Mouse (Mus musculus): ENCODE measurements around the gene Gm42906. TPM values are rescaled to one million over a fixed set of nuclear protein-coding genes. Genes with fewer than 3 reads are reported as not detected.
A peak's percentile ranks its signal among the peaks of the same experiment; 100 is the strongest.

Gm42906 gene
- total RNA-seq, 2 experiments from 2014 or later, result not detected

DNA sequence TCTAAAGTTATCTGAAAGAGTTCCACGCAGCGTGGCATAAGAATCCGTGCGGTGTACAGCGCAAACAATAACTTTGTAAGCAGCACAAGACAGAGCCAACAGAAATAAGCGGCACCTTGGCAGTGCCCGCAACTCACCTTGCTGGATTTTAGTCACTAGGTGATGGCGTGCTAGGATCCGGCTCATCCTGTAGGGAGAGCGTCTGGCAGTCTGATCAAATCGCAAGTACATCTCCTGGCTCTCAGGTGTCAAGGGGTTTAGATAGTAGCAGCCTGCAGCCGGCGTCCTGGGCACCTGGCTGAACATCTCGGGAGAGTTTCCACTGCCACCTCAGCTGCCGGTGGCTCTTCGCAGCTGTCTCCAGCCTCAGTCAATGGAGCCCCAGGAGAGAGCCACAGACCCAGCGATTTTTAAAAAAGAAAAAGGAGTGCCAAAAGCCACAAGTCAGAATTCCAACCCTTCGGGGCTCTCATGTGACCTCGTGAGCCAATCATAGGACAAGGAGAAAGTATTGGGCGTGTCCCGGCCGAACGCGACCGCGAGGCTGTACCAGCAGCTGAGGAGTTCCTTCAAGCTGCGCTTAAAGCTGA is 238.1 kb downstream of the Gm42906 start:
- H3K27ac ChIP-seq, result peak overlapping the region; percentile 58; the same call in 1 of the 2 replicates
- DNase-seq (ENCODE audit: extremely low spot score in 1 of 2, low spot score in 2 of 2), result peak; percentile 22 to 38
- intact Hi-C loops (cut with DNase I), result no loop called here
- H3K4me3 ChIP-seq, result peak overlapping the region; percentile 53
- TF ChIP-seq CTCF (IDR thresholded peaks at IDR 0.05), result no peak

DNA sequence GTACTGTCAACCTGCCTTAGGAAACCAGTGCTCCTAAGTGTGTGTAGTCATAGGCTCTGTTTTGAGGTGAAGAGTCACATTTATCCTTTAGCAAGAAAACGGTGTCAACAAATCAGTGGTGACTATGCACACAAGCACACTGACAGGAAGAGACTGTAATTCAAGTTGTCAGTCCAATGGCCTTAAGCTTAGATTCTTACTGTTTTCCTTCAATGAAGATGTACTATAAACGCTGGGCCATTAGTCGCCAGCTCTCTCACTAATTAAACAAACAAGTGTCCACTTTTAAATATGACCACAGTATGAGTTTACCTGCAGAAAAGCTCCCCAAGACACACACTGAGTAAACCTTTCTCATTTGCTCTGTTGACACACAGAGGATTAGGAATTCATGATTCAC is 238.6 kb downstream of the Gm42906 start:
- H3K4me3 ChIP-seq, result peak overlapping the region; percentile 53
- no peak for DNase-seq (ENCODE audit: extremely low spot score in 1 of 2, low spot score in 2 of 2)
- H3K27ac ChIP-seq, result peak overlapping the region; percentile 58; the same call in 1 of the 2 replicates
- intact Hi-C loops (cut with DNase I), result no loop called here
- no peak for TF ChIP-seq CTCF (IDR thresholded peaks at IDR 0.05)

DNA sequence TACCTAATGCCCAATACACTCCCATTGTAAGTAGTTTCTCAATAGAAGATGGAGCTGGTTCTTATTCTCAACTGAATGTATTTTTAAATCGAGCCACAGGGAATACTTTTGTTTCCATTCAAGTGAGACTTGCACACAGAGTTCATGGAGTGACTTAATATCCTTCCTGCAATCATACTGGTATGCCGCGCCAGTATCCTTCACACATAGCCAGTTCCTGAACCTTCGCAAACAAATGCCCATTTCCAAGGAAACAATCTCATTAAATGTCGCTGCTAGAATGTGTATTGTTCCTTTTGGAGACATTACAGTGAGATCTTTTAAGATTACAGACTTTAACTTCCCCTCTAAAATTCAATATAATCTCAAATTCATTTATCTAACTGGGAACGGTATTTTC is 239.3 kb downstream of the Gm42906 start:
- intact Hi-C loops (cut with DNase I), result no loop called here
- TF ChIP-seq CTCF (IDR thresholded peaks at IDR 0.05), result no peak
- no peak for DNase-seq (ENCODE audit: extremely low spot score in 1 of 2, low spot score in 2 of 2)
- H3K4me3 ChIP-seq, result peak overlapping the region; percentile 53
- H3K27ac ChIP-seq, result no peak overlapping the region

DNA sequence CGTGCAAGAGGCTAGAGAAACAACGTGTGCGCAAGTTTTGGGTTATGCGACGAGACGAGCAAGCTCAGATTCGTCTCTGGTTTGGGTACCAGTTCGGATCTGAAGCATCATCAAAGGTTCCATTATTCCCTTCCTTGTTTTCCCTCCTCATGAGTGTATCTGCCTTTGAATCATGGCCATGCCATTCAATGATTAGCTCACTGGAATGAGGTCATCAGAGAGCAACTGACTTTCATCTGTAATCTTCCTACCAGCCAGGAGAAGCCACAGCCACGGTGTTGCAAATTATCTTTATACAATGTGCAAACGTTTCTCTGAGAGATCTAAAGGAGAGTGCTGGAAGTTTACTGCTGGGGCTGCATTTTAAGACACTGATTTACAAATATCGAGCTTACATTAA is 240.6 kb downstream of the Gm42906 start:
- Histone ChIP-seq H3K27ac (peak overlapping the region; percentile 28; the same call in 1 of the 2 replicates), H3K4me3 (no peak overlapping the region; the same call in 1 of the 2 replicates)
- TF ChIP-seq CTCF (IDR thresholded peaks at IDR 0.05), result no peak
- DNase-seq (ENCODE audit: extremely low spot score in 1 of 2, low spot score in 2 of 2), result no peak
- intact Hi-C loops (cut with DNase I), result no loop called here

GRCm38 (mm10) chr5:151185286-151185856 is 242.6 kb downstream of the Gm42906 start:
- no peak overlapping the region for H3K27ac ChIP-seq
- no peak for TF ChIP-seq CTCF (IDR thresholded peaks at IDR 0.05)
- no peak overlapping the region for H3K4me3 ChIP-seq
- DNase-seq (ENCODE audit: extremely low spot score in 1 of 2, low spot score in 2 of 2), result no peak
- intact Hi-C loops (cut with DNase I), result no loop called here

DNA sequence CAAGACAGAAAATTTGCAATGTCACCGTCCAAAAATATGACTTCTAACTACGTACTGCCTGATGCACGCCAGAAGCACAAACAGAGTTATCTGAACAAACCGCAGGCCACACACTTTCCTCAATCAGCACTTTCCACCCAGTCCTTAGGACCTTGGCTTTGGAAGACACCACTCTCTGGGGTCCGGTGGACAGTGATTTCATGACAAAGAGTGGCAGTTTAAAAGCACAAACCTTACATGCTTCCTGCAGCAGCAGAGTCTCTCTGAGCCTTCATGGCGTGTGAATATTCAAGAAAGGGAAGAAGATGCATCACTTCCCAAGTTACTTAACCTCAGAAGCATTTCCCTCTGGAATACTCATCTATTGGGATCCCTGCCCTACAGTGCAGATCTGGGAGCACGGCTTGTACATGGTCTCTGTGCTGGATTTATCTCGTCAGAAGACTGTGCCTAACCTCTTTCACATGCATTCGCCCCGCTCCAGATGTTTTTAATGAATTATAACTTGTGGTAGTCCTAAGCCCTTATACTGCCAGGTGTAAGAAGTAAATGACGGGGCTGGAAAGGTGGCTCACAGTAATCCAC is 244.2 kb downstream of the Gm42906 start:
- Histone ChIP-seq H3K4me3 (no peak overlapping the region), H3K27ac (no peak overlapping the region)
- intact Hi-C loops (cut with DNase I), result no loop called here
- TF ChIP-seq CTCF (IDR thresholded peaks at IDR 0.05), result no peak
- no peak for DNase-seq (ENCODE audit: extremely low spot score in 1 of 2, low spot score in 2 of 2)

DNA sequence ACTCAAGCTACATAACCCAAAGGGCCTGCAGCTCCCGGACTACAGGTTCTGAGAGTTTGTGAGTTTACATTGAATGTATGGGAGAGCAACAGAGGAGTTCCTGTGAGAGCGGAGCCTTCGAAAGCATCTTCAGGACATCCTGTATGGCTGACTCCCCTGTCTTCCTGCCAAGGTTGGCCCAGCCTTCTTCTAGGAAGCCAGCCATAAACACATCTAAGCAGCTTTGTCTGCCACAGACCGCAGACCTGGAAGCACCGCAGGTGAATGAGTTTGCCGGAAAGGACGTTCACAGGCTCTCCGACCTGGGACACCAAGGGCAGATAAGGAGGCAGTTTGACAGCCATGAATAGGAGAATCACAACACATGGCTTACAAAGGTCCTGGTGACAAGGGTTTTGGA is 246.7 kb downstream of the Gm42906 start:
- peak in 1 of 2 experiments; percentile 1 for DNase-seq (ENCODE audit: extremely low spot score in 1 of 2, low spot score in 2 of 2)
- intact Hi-C loops (cut with DNase I), result no loop called here
- Histone ChIP-seq H3K27ac (no peak overlapping the region), H3K4me3 (no peak overlapping the region)
- TF ChIP-seq CTCF (IDR thresholded peaks at IDR 0.05), result no peak

GRCm38 (mm10) chr5:151180176-151180785 is 247.7 kb downstream of the Gm42906 start:
- no peak for DNase-seq (ENCODE audit: extremely low spot score in 1 of 2, low spot score in 2 of 2)
- TF ChIP-seq CTCF (IDR thresholded peaks at IDR 0.05), result no peak
- no peak overlapping the region for H3K27ac ChIP-seq
- H3K4me3 ChIP-seq, result no peak overlapping the region
- intact Hi-C loops (cut with DNase I), result no loop called here

GRCm38 (mm10) chr5:151177171-151177570 is 250.8 kb downstream of the Gm42906 start:
- no peak overlapping the region for H3K27ac ChIP-seq
- no peak for TF ChIP-seq CTCF (IDR thresholded peaks at IDR 0.05)

GRCm38 (mm10) chr5:151175897-151176313 is 252.1 kb downstream of the Gm42906 start:
- H3K4me3 ChIP-seq, result no peak overlapping the region
- intact Hi-C loops (cut with DNase I), result no loop called here
- DNase-seq (ENCODE audit: extremely low spot score in 1 of 2, low spot score in 2 of 2), result no peak

More at GRCm38 (mm10) chr5:151177171-151177570, 250.8 kb downstream of the Gm42906 start:
- no peak for DNase-seq (ENCODE audit: extremely low spot score in 1 of 2, low spot score in 2 of 2)
- intact Hi-C loops (cut with DNase I), result no loop called here
- H3K4me3 ChIP-seq, result no peak overlapping the region

GRCm38 (mm10) chr5:151174485-151175460 is 253.2 kb downstream of the Gm42906 start:
- intact Hi-C loops (cut with DNase I), result no loop called here
- no peak overlapping the region for H3K4me3 ChIP-seq
- H3K27ac ChIP-seq, result peak overlapping the region; percentile 48
- no peak for DNase-seq (ENCODE audit: extremely low spot score in 1 of 2, low spot score in 2 of 2)
- no peak for TF ChIP-seq CTCF (IDR thresholded peaks at IDR 0.05)

More at GRCm38 (mm10) chr5:151175897-151176313, 252.1 kb downstream of the Gm42906 start:
- H3K27ac ChIP-seq, result no peak overlapping the region
- no peak for TF ChIP-seq CTCF (IDR thresholded peaks at IDR 0.05)
